Mouse (Mus musculus) MEL (cell line): Measurements from ENCODE around the gene C1ql1.

Experiments used
- EP300 ChIP-seq, 2 experiments: IDR thresholded peaks; 2 replicates each; pipeline ENCODE4 v1.6.1; 2011; ENCODE audit warnings: improper control_type of control experiment in 2 of 2, low read length in 2 of 2, low read depth in 1 of 2, mild to moderate bottlenecking in 1 of 2
- TBP ChIP-seq: IDR thresholded peaks from 2 replicates; pipeline ENCODE4 v1.8.0; 2011; ENCODE audit warnings: low read depth, low read length, improper control_type of control experiment
- USF1 ChIP-seq: IDR thresholded peaks from 2 replicates; pipeline ENCODE4 v1.6.1; 2014; ENCODE audit warnings: low read depth, mild to moderate bottlenecking, inconsistent platforms, low read length, improper control_type of control experiment, moderate library complexity

DNA sequence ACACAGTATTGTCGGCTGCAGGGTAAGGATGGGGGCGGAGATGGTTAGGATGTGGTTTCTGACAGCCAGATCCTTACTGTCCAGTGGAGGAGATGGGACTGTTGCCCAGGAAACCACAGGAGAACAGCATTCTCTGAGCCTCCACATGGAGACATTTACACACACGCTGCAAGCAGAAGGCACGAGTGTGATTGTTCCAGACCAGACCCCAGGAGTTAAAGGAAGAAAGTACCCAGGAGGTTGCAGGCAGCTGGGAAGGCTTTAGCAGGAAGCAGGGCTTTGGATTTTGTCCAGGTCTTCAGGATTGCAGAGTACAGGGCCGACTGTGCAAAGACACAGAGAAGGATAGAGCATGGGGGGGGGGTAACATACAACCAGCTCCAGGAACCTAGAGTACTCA, 25.1 kb upstream of the C1ql1 start:
- TF ChIP-seq TBP = no peak
- no peak for TF ChIP-seq EP300 (IDR thresholded peaks at IDR 0.05; ENCODE audit: low read depth in 1 of 2, low read length in 2 of 2)
- no peak for TF ChIP-seq USF1
